Comparison of ENCODE assay signal across 22 mouse cellular contexts in the genomic region with DNA sequence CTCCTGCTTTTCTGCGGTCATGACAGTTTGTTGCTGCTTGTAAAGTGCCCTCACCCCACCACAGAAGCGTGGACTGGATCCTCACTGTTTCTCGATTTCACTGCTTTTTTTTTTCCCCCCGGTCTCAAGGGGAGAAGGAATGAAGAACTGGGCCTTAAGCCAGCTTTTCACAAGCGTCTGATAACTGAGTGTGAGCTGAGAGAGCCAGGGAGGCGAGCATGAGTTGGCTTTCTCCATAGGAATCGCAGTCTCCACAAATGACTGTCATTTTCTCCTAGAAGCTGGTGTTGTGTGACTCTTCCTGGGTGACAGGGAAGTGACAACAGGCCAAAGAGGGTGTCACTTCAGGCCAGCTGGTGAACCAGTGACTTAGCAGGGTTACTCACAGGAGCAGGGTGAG. TPM values are rescaled to one million over a fixed set of nuclear protein-coding genes. Genes with fewer than 3 reads are reported as not detected.
DNase-seq lines count a peak whose midpoint lies in the region; ATAC-seq and TF ChIP-seq lines count a peak whose summit lies in the region.
"Had no signal": no experiment of that assay in that cellular context is flagged by ENCODE, and none has a peak within 500 bp of the region (broad histone marks: within the 10 kb centered on the region; RNA-seq: fewer than 3 reads in every experiment).

No protein-coding gene starts in this region.

- ATAC-seq in lung, postnatal 0 days = peak; percentile 40; the same call in 1 of the 2 replicates
- no peak for ATAC-seq in heart, embryonic 13.5 days (ENCODE audit: extremely low read depth, insufficient number of reproducible peaks, low FRiP score, low TSS enrichment)
- ATAC-seq: intestine, postnatal 0 days had no signal

- 26% methylated on average over 7 of the region's 7 CpGs for WGBS in heart, embryonic 10.5 days
- 31% methylated on average over 7 of the region's 7 CpGs for WGBS in lung, postnatal 0 days
- 9% methylated on average over 7 of the region's 7 CpGs for WGBS in heart, embryonic 13.5 days

- no peaks in the 10 kb centered on the region for H3K9me3 ChIP-seq in heart, embryonic 10.5 days
- H3K9me3 ChIP-seq in lung, postnatal 0 days (ENCODE audit: low read length) = no peaks in the 10 kb centered on the region
- H3K9me3 ChIP-seq in heart, embryonic 13.5 days = no peaks in the 10 kb centered on the region
- H3K9me3 ChIP-seq: hindbrain, embryonic 13.5 days; lung, embryonic 15.5 days; neural tube, embryonic 13.5 days had no signal

- peak overlapping the region; percentile 66 for H3K27ac ChIP-seq in heart, embryonic 10.5 days
- H3K27ac ChIP-seq in lung, postnatal 0 days (ENCODE audit: low read length) = no peak overlapping the region
- H3K27ac ChIP-seq in heart, embryonic 13.5 days (replicated peaks) = peak overlapping the region; percentile 86
- H3K27ac ChIP-seq: hindbrain, embryonic 13.5 days; kidney, postnatal 0 days; lung, embryonic 15.5 days; neural tube, embryonic 13.5 days had no signal

- intact Hi-C loops in heart, postnatal 36 days (cut with DNase I) = no loop called here

- H3K9ac ChIP-seq in lung, postnatal 0 days (replicated peaks; ENCODE audit: low read depth) = no peak overlapping the region
- H3K9ac ChIP-seq in heart, embryonic 13.5 days = peak overlapping the region; percentile 45; the same call in 1 of the 2 replicates
- H3K9ac ChIP-seq: hindbrain, embryonic 13.5 days; lung, embryonic 15.5 days; neural tube, embryonic 13.5 days had no signal

- TF ChIP-seq EP300 in lung, postnatal 0 days (IDR thresholded peaks at IDR 0.05) = no peak

- DNase-seq in heart, embryonic 10.5 days (ENCODE audit: low spot score) = no peak
- no peak for DNase-seq in heart, postnatal 36 days
- DNase-seq in lung, postnatal 0 days (ENCODE audit: low spot score) = peak; percentile 54
- no peak for DNase-seq in lung, postnatal 4 days
- peak; percentile 38 for DNase-seq in NIH3T3 (ENCODE audit: low read depth)
- DNase-seq in frontal cortex, postnatal 25 days (ENCODE audit: low spot score in 2 of 2) = no peak
- DNase-seq in T-cell, adult 2 months (ENCODE audit: low spot score) = no peak
- DNase-seq: adrenal gland, postnatal 14 days; cerebellum, postnatal 10 days; embryo, embryonic 11 days; gastrocnemius, postnatal 14 days; liver had no signal

- peaks cover 21% of the 10 kb centered on the region; the same call in 1 of the 2 replicates for H3K27me3 ChIP-seq in heart, embryonic 10.5 days (ENCODE audit: insufficient read depth, poor library complexity, severe bottlenecking)
- H3K27me3 ChIP-seq in lung, postnatal 0 days (replicated peaks; ENCODE audit: insufficient read depth, low read length) = 0 out of 2 replicates have a peak, but pooled peaks cover 3% of the 10 kb centered on the region
- peaks cover 26% of the 10 kb centered on the region for H3K27me3 ChIP-seq in heart, embryonic 13.5 days (replicated peaks)
- H3K27me3 ChIP-seq: neural tube, embryonic 13.5 days had no signal

- no peak overlapping the region for H3K4me3 ChIP-seq in heart, embryonic 10.5 days
- no peak overlapping the region for H3K4me3 ChIP-seq in lung, postnatal 0 days (ENCODE audit: low read depth, low read length)
- no peak overlapping the region for H3K4me3 ChIP-seq in heart, embryonic 13.5 days
- H3K4me3 ChIP-seq: erythroblast, embryonic 14.5 days; hindbrain, embryonic 13.5 days; lung, embryonic 15.5 days; neural tube, embryonic 13.5 days had no signal

- H3K4me1 ChIP-seq in heart, embryonic 10.5 days = peaks cover 34% of the 10 kb centered on the region
- H3K4me1 ChIP-seq in lung, postnatal 0 days (ENCODE audit: insufficient read depth, low read depth, low read length) = 0 out of 2 replicates have a peak, but pooled peaks cover 3% of the 10 kb centered on the region
- H3K4me1 ChIP-seq in heart, embryonic 13.5 days = peaks cover 38% of the 10 kb centered on the region
- H3K4me1 ChIP-seq: hindbrain, embryonic 13.5 days; neural tube, embryonic 13.5 days had no signal

- no peak overlapping the region for H3K4me2 ChIP-seq in lung, postnatal 0 days (replicated peaks; ENCODE audit: low read depth, low read length)
- H3K4me2 ChIP-seq in heart, embryonic 13.5 days = peak overlapping the region; percentile 19
- H3K4me2 ChIP-seq: hindbrain, embryonic 13.5 days; lung, embryonic 15.5 days; neural tube, embryonic 13.5 days had no signal

- H3K36me3 ChIP-seq in heart, embryonic 10.5 days = no peaks in the 10 kb centered on the region
- H3K36me3 ChIP-seq in lung, postnatal 0 days (ENCODE audit: insufficient read depth, low read length) = no peaks in the 10 kb centered on the region
- H3K36me3 ChIP-seq in heart, embryonic 13.5 days = no peaks in the 10 kb centered on the region
- H3K36me3 ChIP-seq: hindbrain, embryonic 13.5 days; lung, embryonic 15.5 days; neural tube, embryonic 13.5 days had no signal

- no peak for TF ChIP-seq CTCF in lung, postnatal 0 days (IDR thresholded peaks at IDR 0.05)

RNA-seq across cellular contexts. Expression of gene Slc6a21, which starts 15.0 kb away (rescaled TPM):
- polyA plus RNA-seq in heart, embryonic 10.5 days (2016; fragmentation: Nextera tagmentation; extraction: Ambion mirVana) = not detected in 2 replicates
- total RNA-seq in heart, postnatal 36 days (2021) = not detected
- polyA plus RNA-seq in lung, postnatal 0 days (2015; fragmentation: Nextera tagmentation; extraction: Ambion mirVana) = not detected in 2 replicates
- polyA plus RNA-seq in heart, embryonic 13.5 days (2015; fragmentation: Nextera tagmentation; extraction: Ambion mirVana) = not detected in 2 replicates
- total RNA-seq: adrenal gland, postnatal 14 days; gastrocnemius, postnatal 14 days; monocyte, adult 5-6 weeks had no signal
- polyA plus RNA-seq: C2C12; erythroblast, embryonic 14.5 days; hindbrain, embryonic 13.5 days; intestine, postnatal 0 days; kidney, postnatal 0 days; neural tube, embryonic 13.5 days; stomach, embryonic 14.5 days had no signal

RNA-seq across cellular contexts. Expression of gene Slc6a16, which starts 21.4 kb away (rescaled TPM):
- 0.50 and 0.83 TPM in 2 replicates for polyA plus RNA-seq in heart, embryonic 10.5 days (2016; fragmentation: Nextera tagmentation; extraction: Ambion mirVana)
- total RNA-seq in heart, postnatal 36 days (2021) = not detected
- polyA plus RNA-seq in lung, postnatal 0 days (2015; fragmentation: Nextera tagmentation; extraction: Ambion mirVana) = not detected in 2 replicates
- polyA plus RNA-seq in heart, embryonic 13.5 days (2015; fragmentation: Nextera tagmentation; extraction: Ambion mirVana) = 0.27 and 0.41 TPM in 2 replicates
- total RNA-seq: adrenal gland, postnatal 14 days; gastrocnemius, postnatal 14 days; monocyte, adult 5-6 weeks had no signal
- polyA plus RNA-seq: C2C12; erythroblast, embryonic 14.5 days; intestine, postnatal 0 days; stomach, embryonic 14.5 days had no signal

RNA-seq across cellular contexts. Expression of gene Cd37, which starts 23.4 kb away (rescaled TPM):
- polyA plus RNA-seq in heart, embryonic 10.5 days (2016; fragmentation: Nextera tagmentation; extraction: Ambion mirVana) = 1.5 and 2.3 TPM in 2 replicates
- total RNA-seq in heart, postnatal 36 days (2021) = 1 to 10 TPM; 2.8 to 4.4 TPM
- 9.1 and 9.8 TPM in 2 replicates for polyA plus RNA-seq in lung, postnatal 0 days (2015; fragmentation: Nextera tagmentation; extraction: Ambion mirVana)
- polyA plus RNA-seq in heart, embryonic 13.5 days (2015; fragmentation: Nextera tagmentation; extraction: Ambion mirVana) = 1.7 and 2.4 TPM in 2 replicates

RNA-seq across cellular contexts. Expression of gene Tead2, which starts 46.7 kb away (rescaled TPM):
- 161 and 210 TPM in 2 replicates for polyA plus RNA-seq in heart, embryonic 10.5 days (2016; fragmentation: Nextera tagmentation; extraction: Ambion mirVana)
- total RNA-seq in heart, postnatal 36 days (2021) = 10 to 100 TPM; 10.3 to 11.4 TPM
- 46.5 and 52.3 TPM in 2 replicates for polyA plus RNA-seq in lung, postnatal 0 days (2015; fragmentation: Nextera tagmentation; extraction: Ambion mirVana)
- polyA plus RNA-seq in heart, embryonic 13.5 days (2015; fragmentation: Nextera tagmentation; extraction: Ambion mirVana) = 127 and 139 TPM in 2 replicates

RNA-seq across cellular contexts. Expression of gene Dkkl1, which starts 50.3 kb away (rescaled TPM):
- 1.2 and 1.9 TPM in 2 replicates for polyA plus RNA-seq in heart, embryonic 10.5 days (2016; fragmentation: Nextera tagmentation; extraction: Ambion mirVana)
- not detected for total RNA-seq in heart, postnatal 36 days (2021)
- polyA plus RNA-seq in lung, postnatal 0 days (2015; fragmentation: Nextera tagmentation; extraction: Ambion mirVana) = 0.93 and 1.1 TPM in 2 replicates
- polyA plus RNA-seq in heart, embryonic 13.5 days (2015; fragmentation: Nextera tagmentation; extraction: Ambion mirVana) = 1.5 and 1.7 TPM in 2 replicates
- total RNA-seq: adrenal gland, postnatal 14 days; gastrocnemius, postnatal 14 days had no signal

Comparison
In these comparisons a context has a peak if more than half of its experiments do, and no peak if none do; other contexts are left out.
1. DNase-seq: peak in lung, postnatal 0 days (single experiment) and NIH3T3 (single experiment); none in heart, embryonic 10.5 days (single experiment), heart, postnatal 36 days (0 of 2), lung, postnatal 4 days (0 of 2), frontal cortex, postnatal 25 days (0 of 2) and T-cell, adult 2 months (single experiment).